Mouse (Mus musculus) heart, postnatal 36 days (tissue): Measurements from ENCODE around the gene Itga2. TPM values are rescaled to one million over a fixed set of nuclear protein-coding genes. Genes with fewer than 3 reads are reported as not detected.

Source experiments
- DNase-seq, 2 experiments: peaks; one replicate each; pipeline ENCODE4 v3.0.0; 2021 to 2022
- intact Hi-C: fragments of 180-260 bp; cut with DNase I; formaldehyde crosslinking; loops from one replicate; pipeline ENCODE4 v1.15.1; 2025
- total RNA-seq, 2 experiments: library from RNA; stranded (reverse); gene quantifications; 2 replicates each; pipeline ENCODE4 v1.2.3; 2021

Itga2 gene
- total RNA-seq, 2 experiments from 2014 or later = 0.39 to 1.2 TPM

GRCm38 (mm10) chr13:114887293-114887692 is 44.6 kb downstream of the Itga2 start:
- intact Hi-C loops = no loop called here
- DNase-seq = no peak

- intact Hi-C loops = no loop called here
- no peak for DNase-seq
Observed at GRCm38 (mm10) chr13:114885171-114885570, 46.7 kb downstream of the Itga2 start.

GRCm38 (mm10) chr13:114878667-114879066 is 53.2 kb downstream of the Itga2 start:
- intact Hi-C loops = no loop called here
- DNase-seq = no peak

- no peak for DNase-seq
Observed at GRCm38 (mm10) chr13:114876005-114876520, 55.8 kb downstream of the Itga2 start.

GRCm38 (mm10) chr13:114874738-114875137 is 57.2 kb downstream of the Itga2 start:
- intact Hi-C loops = no loop called here
- no peak for DNase-seq

More at GRCm38 (mm10) chr13:114876005-114876520, 55.8 kb downstream of the Itga2 start:
- intact Hi-C loops = no loop called here

GRCm38 (mm10) chr13:114857525-114857924 is 74.4 kb downstream of the Itga2 start:
- no peak for DNase-seq
- intact Hi-C loops = no loop called here

GRCm38 (mm10) chr13:114856269-114856627 is 75.7 kb downstream of the Itga2 start:
- intact Hi-C loops = no loop called here
- DNase-seq = no peak

GRCm38 (mm10) chr13:114855573-114856268 is 76.2 kb downstream of the Itga2 start:
- intact Hi-C loops = no loop called here
- DNase-seq = peak; percentile 24 to 27

- DNase-seq = no peak
- intact Hi-C loops = no loop called here
Observed at GRCm38 (mm10) chr13:114854428-114854827, 77.5 kb downstream of the Itga2 start.

- no peak for DNase-seq
- intact Hi-C loops = no loop called here
Observed at GRCm38 (mm10) chr13:114854023-114854422, 77.9 kb downstream of the Itga2 start.

- intact Hi-C loops = no loop called here
- no peak for DNase-seq
Observed at GRCm38 (mm10) chr13:114853152-114853551, 78.7 kb downstream of the Itga2 start.

- no peak for DNase-seq
- intact Hi-C loops = no loop called here
Observed at GRCm38 (mm10) chr13:114852264-114853111, 79.4 kb downstream of the Itga2 start.

GRCm38 (mm10) chr13:114848945-114849344 is 83.0 kb downstream of the Itga2 start:
- intact Hi-C loops = no loop called here
- DNase-seq = no peak

GRCm38 (mm10) chr13:114845804-114846203 is 86.1 kb downstream of the Itga2 start:
- DNase-seq = no peak
- intact Hi-C loops = no loop called here

GRCm38 (mm10) chr13:114843318-114843717 is 88.6 kb downstream of the Itga2 start:
- intact Hi-C loops = no loop called here
- no peak for DNase-seq

GRCm38 (mm10) chr13:114840545-114840944 is 91.4 kb downstream of the Itga2 start:
- intact Hi-C loops = no loop called here
- DNase-seq = no peak

- intact Hi-C loops = no loop called here
- no peak for DNase-seq
Observed at GRCm38 (mm10) chr13:114839098-114839497, 92.8 kb downstream of the Itga2 start.

- intact Hi-C loops = no loop called here
- DNase-seq = peak; percentile 61 to 69
Observed at GRCm38 (mm10) chr13:114838535-114838990, 93.3 kb downstream of the Itga2 start.

GRCm38 (mm10) chr13:114837061-114837460 is 94.8 kb downstream of the Itga2 start:
- DNase-seq = no peak
- intact Hi-C loops = no loop called here

- intact Hi-C loops = loop anchor here (5.0 kb wide), 3 partner anchors 63 to 393 kb away; partner anchors contain the start of genes Gm49395 and Itga1
- no peak for DNase-seq
Observed at GRCm38 (mm10) chr13:114834580-114834979, 97.3 kb downstream of the Itga2 start.

GRCm38 (mm10) chr13:114833351-114833750 is 98.5 kb downstream of the Itga2 start:
- no peak for DNase-seq
- intact Hi-C loops = loop anchor here (1.0 to 5.0 kb wide), 4 partner anchors 64 to 394 kb away; partner anchors contain the start of genes Gm49395 and Itga1
